Mouse (Mus musculus) lung, embryonic 15.5 days (tissue): ENCODE results near the gene M6pr. TPM values are rescaled to one million over a fixed set of nuclear protein-coding genes. Genes with fewer than 3 reads are reported as not detected.

Experiments
- ATAC-seq: fragments of 200-750 bp; cut with Nextera tagmentation; 2 replicates; pipeline ENCODE4 v1.8.0; 2017; ENCODE audit warnings: moderate number of reproducible peaks, borderline replicate concordance; ENCODE audit not compliant: low FRiP score, low TSS enrichment; ENCODE audit errors: extremely low read depth
- H3K27ac ChIP-seq: fragments of 300-500 bp; sonication (generic); 2 replicates; pipeline ENCODE4 v1.5.1; 2015; ENCODE audit warnings: moderate library complexity, mild to moderate bottlenecking, inconsistent platforms
- H3K27me3 ChIP-seq: fragments of 300-500 bp; sonication (generic); 2 replicates; pipeline ENCODE4 v1.6.1; 2015; ENCODE audit warnings: inconsistent platforms
- H3K36me3 ChIP-seq: fragments of 300-500 bp; sonication (generic); 2 replicates; pipeline ENCODE4 v1.6.1; 2015; ENCODE audit warnings: inconsistent platforms
- H3K4me1 ChIP-seq: fragments of 300-500 bp; sonication (generic); 2 replicates; pipeline ENCODE4 v1.6.1; 2015; ENCODE audit warnings: inconsistent platforms
- H3K4me2 ChIP-seq: fragments of 300-500 bp; sonication (generic); 2 replicates; pipeline ENCODE4 v1.6.1; 2015; ENCODE audit warnings: inconsistent platforms, mild to moderate bottlenecking, moderate library complexity
- H3K4me3 ChIP-seq: fragments of 300-500 bp; sonication (generic); 2 replicates; pipeline ENCODE4 v1.5.1; 2015; ENCODE audit warnings: mild to moderate bottlenecking, inconsistent platforms
- H3K9ac ChIP-seq: fragments of 300-500 bp; sonication (generic); 2 replicates; pipeline ENCODE4 v1.6.1; 2015; ENCODE audit warnings: inconsistent platforms
- H3K9me3 ChIP-seq: fragments of 300-500 bp; sonication (generic); 2 replicates; pipeline ENCODE4 v1.6.1; 2016; ENCODE audit warnings: inconsistent platforms
- WGBS: fragments of 180-500 bp; shearing (Covaris S2); methylation state at CpG from one replicate; pipeline ENCODE4 v1.1.7; 2015; 5-methylcytosine and 5-hydroxymethylcytosine counted together
- polyA plus RNA-seq: library from polyadenylated mRNA; unstranded; fragments of >200 nt; fragmentation: Nextera tagmentation; extraction: Ambion mirVana; gene quantifications from 2 replicates; pipeline ENCODE4 v1.2.1, GENCODE M21; 2015

M6pr gene
- polyA plus RNA-seq, result 118 and 121 TPM in 2 replicates

DNA sequence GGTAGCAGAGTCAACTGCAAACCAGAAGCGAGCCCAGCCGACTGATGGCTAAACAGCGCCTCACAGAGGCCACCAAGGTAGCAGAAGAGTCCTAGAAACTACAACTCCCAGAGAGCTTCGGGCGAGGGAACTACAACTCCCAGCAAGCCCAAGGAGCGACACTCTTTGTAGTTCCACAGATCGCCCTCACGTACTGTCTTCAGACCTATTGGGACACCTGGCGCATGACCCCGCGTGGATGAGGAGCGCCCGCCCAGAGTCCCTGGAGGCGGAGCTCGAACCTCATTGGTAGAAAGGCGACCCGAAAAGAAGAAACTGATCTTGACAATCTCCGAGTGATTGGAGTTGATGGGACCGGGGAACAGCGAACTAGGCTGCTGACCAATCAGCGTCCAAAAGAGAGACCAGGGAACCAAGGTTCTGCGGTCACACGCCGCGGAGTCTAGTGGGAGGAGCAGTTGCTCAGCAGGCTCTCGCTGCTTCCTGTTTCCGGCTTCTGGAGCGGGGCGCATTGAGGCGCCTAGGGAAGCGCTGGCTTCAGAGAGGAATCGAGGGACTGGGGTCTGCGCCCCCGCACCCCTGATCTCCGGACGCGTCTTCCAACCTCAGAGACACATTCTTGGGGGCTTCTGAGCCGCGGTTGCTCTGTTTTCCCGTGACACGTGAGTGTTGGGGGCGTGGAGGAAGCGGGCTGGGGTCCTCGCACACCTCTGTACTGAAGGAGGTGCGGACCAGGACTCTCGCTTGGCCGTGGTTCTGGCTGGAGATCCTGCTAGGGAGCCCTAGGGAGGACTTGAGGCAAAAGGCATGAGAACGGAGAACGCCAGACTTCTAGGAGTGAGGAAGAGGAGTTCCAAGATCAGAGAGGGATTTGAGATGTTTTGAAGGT lies at the start of gene M6pr:
TSS of gene M6pr (plus strand) at position 216 of the 889 bp plus-strand sequence.
- Histone ChIP-seq H3K9ac (peak within 1 kb of the TSS; percentile 83), H3K4me3 (peak within 1 kb of the TSS; percentile 78), H3K27ac (peak within 1 kb of the TSS; percentile 78), H3K9me3 (no peaks in the 10 kb centered on the region), H3K4me2 (peak within 1 kb of the TSS; percentile 65), H3K36me3 (peaks cover 18% of the 10 kb centered on the region), H3K4me1 (peaks cover 15% of the 10 kb centered on the region), H3K27me3 (no peaks in the 10 kb centered on the region)
- ATAC-seq, result peak; percentile 99
- under 1% methylated on average over 49 of the region's 49 CpGs for WGBS

GRCm38 (mm10) chr6:122262543-122262942 lies 46.0 kb upstream of the M6pr start:
- no peak for ATAC-seq
- Histone ChIP-seq H3K36me3 (no peaks in the 10 kb centered on the region), H3K9me3 (no peaks in the 10 kb centered on the region), H3K9ac (no peak overlapping the region), H3K4me1 (no peaks in the 10 kb centered on the region), H3K4me2 (no peak overlapping the region), H3K27ac (no peak overlapping the region), H3K4me3 (no peak overlapping the region), H3K27me3 (no peaks in the 10 kb centered on the region; the same call in 1 of the 2 replicates)
- WGBS, result 76% methylated on average over 8 of the region's 8 CpGs

- Histone ChIP-seq H3K4me2 (no peak overlapping the region), H3K4me1 (no peaks in the 10 kb centered on the region), H3K9me3 (no peaks in the 10 kb centered on the region), H3K4me3 (no peak overlapping the region), H3K27me3 (no peaks in the 10 kb centered on the region), H3K36me3 (no peaks in the 10 kb centered on the region), H3K9ac (no peak overlapping the region), H3K27ac (no peak overlapping the region)
- 22% methylated on average over 3 of the region's 3 CpGs for WGBS
- ATAC-seq, result peak; percentile 35; the same call in 1 of the 2 replicates
These were observed 40.0 kb upstream of the M6pr start for GRCm38 (mm10) chr6:122268561-122268960.

GRCm38 (mm10) chr6:122269170-122269569 lies 39.4 kb upstream of the M6pr start:
- ATAC-seq, result no peak
- Histone ChIP-seq H3K9me3 (no peaks in the 10 kb centered on the region), H3K4me2 (no peak overlapping the region), H3K4me3 (no peak overlapping the region), H3K27ac (no peak overlapping the region), H3K4me1 (no peaks in the 10 kb centered on the region), H3K36me3 (no peaks in the 10 kb centered on the region), H3K27me3 (no peaks in the 10 kb centered on the region), H3K9ac (no peak overlapping the region)
- WGBS, result 87% methylated on average over 4 of the region's 4 CpGs

- 70% methylated on average over 11 of the region's 11 CpGs for WGBS
- Histone ChIP-seq H3K9me3 (no peaks in the 10 kb centered on the region), H3K27me3 (no peaks in the 10 kb centered on the region), H3K9ac (no peak overlapping the region), H3K4me3 (no peak overlapping the region), H3K4me1 (no peaks in the 10 kb centered on the region), H3K36me3 (no peaks in the 10 kb centered on the region), H3K4me2 (no peak overlapping the region), H3K27ac (no peak overlapping the region)
- ATAC-seq, result no peak
These were observed 38.4 kb upstream of the M6pr start for GRCm38 (mm10) chr6:122270152-122270551.

- 29% methylated on average over 5 of the region's 5 CpGs for WGBS
- Histone ChIP-seq H3K4me3 (no peak overlapping the region), H3K27me3 (no peaks in the 10 kb centered on the region), H3K4me2 (no peak overlapping the region), H3K9ac (no peak overlapping the region), H3K36me3 (no peaks in the 10 kb centered on the region), H3K9me3 (no peaks in the 10 kb centered on the region), H3K4me1 (no peaks in the 10 kb centered on the region), H3K27ac (no peak overlapping the region)
- ATAC-seq, result no peak
These were observed 34.0 kb upstream of the M6pr start for GRCm38 (mm10) chr6:122274546-122274945.

GRCm38 (mm10) chr6:122276565-122276964 lies 32.0 kb upstream of the M6pr start:
- WGBS, result 74% methylated on average over 7 of the region's 7 CpGs

DNA sequence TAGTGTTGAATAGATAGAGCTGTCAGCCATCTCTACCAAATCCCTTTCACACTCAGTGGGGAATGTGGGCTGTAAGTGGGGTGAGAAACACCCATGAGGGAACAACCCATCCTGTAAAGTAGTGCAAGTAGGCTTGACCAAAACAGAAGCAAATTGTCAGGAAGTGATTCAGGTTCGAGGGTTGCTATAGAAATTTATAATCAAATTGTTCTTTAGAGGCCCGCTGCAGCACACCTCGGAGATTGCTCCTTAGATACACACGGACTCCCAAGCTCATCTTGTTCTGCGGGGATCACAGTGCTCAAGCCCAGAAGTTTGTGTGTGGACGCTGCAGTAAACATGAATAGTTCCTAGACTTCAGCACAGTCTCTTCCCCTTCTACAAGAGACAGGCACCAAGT lies 25.7 kb upstream of the M6pr start, which contains the start of gene Klrg1:
TSS of gene Klrg1 (minus strand) at position 101 of the 400 bp plus-strand sequence.
- Histone ChIP-seq H3K27ac (no peak within 1 kb of the TSS), H3K9ac (no peak within 1 kb of the TSS), H3K27me3 (no peaks in the 10 kb centered on the region), H3K36me3 (no peaks in the 10 kb centered on the region), H3K4me1 (no peaks in the 10 kb centered on the region), H3K9me3 (no peaks in the 10 kb centered on the region), H3K4me2 (no peak within 1 kb of the TSS), H3K4me3 (no peak within 1 kb of the TSS)
- ATAC-seq, result no peak
- WGBS, result 79% methylated on average over 6 of the region's 6 CpGs

More at GRCm38 (mm10) chr6:122276565-122276964, 32.0 kb upstream of the M6pr start:
- Histone ChIP-seq H3K27me3 (no peaks in the 10 kb centered on the region), H3K4me1 (no peaks in the 10 kb centered on the region), H3K27ac (no peak overlapping the region), H3K9ac (no peak overlapping the region), H3K4me2 (no peak overlapping the region), H3K9me3 (no peaks in the 10 kb centered on the region), H3K4me3 (no peak overlapping the region), H3K36me3 (no peaks in the 10 kb centered on the region)
- ATAC-seq, result no peak

DNA sequence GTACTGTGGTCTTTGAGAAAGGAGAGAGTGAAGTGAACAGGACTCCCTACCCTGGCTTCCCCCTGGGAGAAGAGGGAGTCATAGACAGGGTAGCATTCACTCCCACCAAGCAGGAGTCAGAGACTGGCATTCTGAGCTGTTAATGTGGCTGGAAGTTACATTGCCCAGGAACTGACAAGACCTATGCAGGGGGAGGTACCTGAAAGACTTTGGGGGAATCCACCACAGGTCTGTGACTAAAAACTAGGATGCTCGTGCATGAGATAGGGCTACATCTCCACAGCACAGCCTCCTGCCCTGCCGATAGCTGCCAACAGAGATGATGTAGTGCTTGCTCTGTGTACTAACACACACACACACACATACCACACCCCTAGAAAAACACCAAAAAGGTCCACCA lies 25.1 kb upstream of the M6pr start:
- no peak overlapping the region for H3K9ac ChIP-seq
- no peaks in the 10 kb centered on the region for H3K4me1 ChIP-seq
- 73% methylated on average over 2 of the region's 2 CpGs for WGBS
- no peak overlapping the region for H3K4me2 ChIP-seq
- H3K36me3 ChIP-seq, result no peaks in the 10 kb centered on the region
- no peaks in the 10 kb centered on the region for H3K9me3 ChIP-seq
- no peak overlapping the region for H3K27ac ChIP-seq
- H3K27me3 ChIP-seq, result no peaks in the 10 kb centered on the region
- ATAC-seq, result no peak
- no peak overlapping the region for H3K4me3 ChIP-seq

DNA sequence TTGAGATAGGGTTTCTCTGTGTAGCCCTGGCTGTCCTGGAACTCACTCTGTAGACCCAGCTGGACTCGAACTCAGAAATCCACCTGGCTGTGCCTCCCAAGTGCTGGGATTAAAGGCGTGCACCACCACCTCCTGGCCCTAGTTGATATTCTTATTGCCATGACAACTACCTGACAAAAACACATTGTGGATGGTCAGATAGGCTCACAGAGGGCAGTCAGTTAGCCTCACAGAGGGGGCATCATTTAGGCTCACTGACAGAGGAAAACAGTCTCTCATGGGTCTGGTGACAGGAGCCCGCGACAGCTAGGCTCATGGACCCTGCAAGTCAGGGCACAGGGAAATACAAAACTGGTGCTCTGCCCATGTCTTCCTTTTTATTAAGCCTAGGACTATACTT lies 24.2 kb upstream of the M6pr start:
- Histone ChIP-seq H3K9ac (no peak overlapping the region), H3K4me2 (no peak overlapping the region), H3K36me3 (no peaks in the 10 kb centered on the region), H3K27me3 (no peaks in the 10 kb centered on the region), H3K27ac (no peak overlapping the region), H3K4me3 (no peak overlapping the region), H3K4me1 (no peaks in the 10 kb centered on the region), H3K9me3 (no peaks in the 10 kb centered on the region)
- 87% methylated on average over 4 of the region's 4 CpGs for WGBS
- ATAC-seq, result no peak

DNA sequence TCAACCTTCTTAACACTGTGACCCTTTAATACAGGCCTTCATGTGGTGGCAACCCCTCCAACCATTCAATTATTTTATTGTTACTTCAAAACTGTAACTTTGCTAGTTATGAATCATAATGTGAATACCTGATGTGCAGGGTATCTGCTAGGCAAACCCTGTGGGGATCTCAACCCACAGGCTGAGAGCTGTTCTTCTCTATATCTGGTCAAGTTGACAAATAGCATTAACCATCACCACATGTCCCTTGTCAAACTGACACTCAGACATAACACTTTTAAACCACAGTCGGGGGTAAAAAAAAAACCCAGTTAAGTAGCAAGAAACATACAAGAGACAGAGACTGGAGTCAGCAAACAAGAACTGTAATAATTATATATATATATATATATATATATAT lies 23.7 kb upstream of the M6pr start:
- H3K4me2 ChIP-seq, result no peak overlapping the region
- no peaks in the 10 kb centered on the region for H3K27me3 ChIP-seq
- H3K4me3 ChIP-seq, result no peak overlapping the region
- WGBS, result 33% methylated on average over 1 of the region's 1 CpGs
- H3K27ac ChIP-seq, result no peak overlapping the region
- H3K9me3 ChIP-seq, result no peaks in the 10 kb centered on the region
- H3K9ac ChIP-seq, result no peak overlapping the region
- no peaks in the 10 kb centered on the region for H3K4me1 ChIP-seq
- no peak for ATAC-seq
- no peaks in the 10 kb centered on the region for H3K36me3 ChIP-seq

- WGBS, result 48% methylated on average over 1 of the region's 1 CpGs
- Histone ChIP-seq H3K27me3 (no peaks in the 10 kb centered on the region), H3K9ac (no peak overlapping the region), H3K36me3 (no peaks in the 10 kb centered on the region), H3K9me3 (no peaks in the 10 kb centered on the region), H3K27ac (no peak overlapping the region), H3K4me2 (no peak overlapping the region), H3K4me3 (no peak overlapping the region), H3K4me1 (no peaks in the 10 kb centered on the region)
- no peak for ATAC-seq
These were observed 20.3 kb upstream of the M6pr start for GRCm38 (mm10) chr6:122288263-122288662.
